Mouse (Mus musculus): ENCODE measurements around the gene Prrg1. TPM values are rescaled to one million over a fixed set of nuclear protein-coding genes. Genes with fewer than 3 reads are reported as not detected.
"Not testable (repeated sequence)": the region's sequence is repeated elsewhere in the genome, so short reads cannot be mapped to it uniquely, and the experiment has no call there.

Gene Prrg1
- polyA plus RNA-seq, 1 experiment from 2014 or later: 5.3 TPM

- 74% methylated on average over 3 of the region's 3 CpGs for WGBS
- Histone ChIP-seq H3K27me3 (no peaks in the 10 kb centered on the region), H3K27ac (no peak overlapping the region), H3K9me3 (replicated peaks) (no peaks in the 10 kb centered on the region), H3K4me1 (no peaks in the 10 kb centered on the region), H3K9ac (no peak overlapping the region), H3K4me3 (no peak overlapping the region), H3K4me2 (no peak overlapping the region), H3K36me3 (ENCODE audit: poor library complexity, severe bottlenecking) (no peaks in the 10 kb centered on the region)
- no peak for ATAC-seq
These were observed 104.0 kb downstream of the Prrg1 start for GRCm38 (mm10) chrX:78479710-78480109.

GRCm38 (mm10) chrX:78434357-78434756 is 149.3 kb downstream of the Prrg1 start:
- no peak overlapping the region for H3K27ac ChIP-seq
- H3K4me2 ChIP-seq: no peak overlapping the region
- 94% methylated on average over 5 of the region's 6 CpGs for WGBS
- no peak overlapping the region for H3K9ac ChIP-seq
- H3K36me3 ChIP-seq (ENCODE audit: poor library complexity, severe bottlenecking): no peaks in the 10 kb centered on the region
- no peak overlapping the region for H3K4me3 ChIP-seq
- no peaks in the 10 kb centered on the region for H3K4me1 ChIP-seq
- no peaks in the 10 kb centered on the region for H3K9me3 ChIP-seq (replicated peaks)
- ATAC-seq: no peak
- H3K27me3 ChIP-seq: no peaks in the 10 kb centered on the region

- H3K4me1 ChIP-seq; H3K36me3 ChIP-seq (ENCODE audit: poor library complexity, severe bottlenecking); H3K4me2 ChIP-seq; H3K4me3 ChIP-seq; H3K9ac ChIP-seq; H3K27ac ChIP-seq; ATAC-seq; H3K9me3 ChIP-seq (replicated peaks); H3K27me3 ChIP-seq: not testable (repeated sequence)
- WGBS: 77% methylated on average over 2 of the region's 2 CpGs
These were observed 180.3 kb downstream of the Prrg1 start for GRCm38 (mm10) chrX:78403346-78403745.

Other genes with a start within 250 kb of the Prrg1 start
- not detected in 2 replicates for gene 4930480E11Rik, start 214.3 kb downstream of the Prrg1 start, polyA plus RNA-seq (2015; fragmentation: Nextera tagmentation; extraction: Ambion mirVana)
- not detected in 2 replicates for gene Fam47c, start 153.9 kb upstream of the Prrg1 start, polyA plus RNA-seq (2015; fragmentation: Nextera tagmentation; extraction: Ambion mirVana)

Data from forebrain, embryonic 13.5 days (tissue).